Mouse (Mus musculus): Measurements from ENCODE around the gene Khsrp. TPM values are rescaled to one million over a fixed set of nuclear protein-coding genes. Genes with fewer than 3 reads are reported as not detected.

The Khsrp gene
- polyA plus RNA-seq, 1 experiment from 2014 or later: 25.6 TPM

- Histone ChIP-seq H3K9me3 (ENCODE audit: low read length) (no peaks in the 10 kb centered on the region), H3K4me3 (ENCODE audit: low read length) (peak overlapping the region; percentile 96), H3K27me3 (ENCODE audit: insufficient read depth, low read length) (no peaks in the 10 kb centered on the region), H3K27ac (ENCODE audit: low read length) (no peak overlapping the region), H3K36me3 (ENCODE audit: insufficient read depth, low read length) (peaks cover 35% of the 10 kb centered on the region), H3K9ac (replicated peaks; ENCODE audit: low read length) (peak overlapping the region; percentile 91), H3K4me2 (replicated peaks; ENCODE audit: low read depth, low read length) (peak overlapping the region; percentile 84), H3K4me1 (ENCODE audit: insufficient read depth, low read length) (peaks cover 6% of the 10 kb centered on the region)
- 74% methylated on average over 2 of the region's 2 CpGs for WGBS
- ATAC-seq (ENCODE audit: low FRiP score, low TSS enrichment): no peak
These were observed 40.4 kb downstream of the Khsrp start for GRCm38 (mm10) chr17:56990966-56991365.

GRCm38 (mm10) chr17:56990115-56990746 lies 41.1 kb downstream of the Khsrp start, which contains the start of gene Clpp:
Clpp (plus strand) TSS chr17:56990305.
- WGBS: under 1% methylated on average over 52 of the region's 52 CpGs
- peaks cover 6% of the 10 kb centered on the region for H3K4me1 ChIP-seq (ENCODE audit: insufficient read depth, low read length)
- peak within 1 kb of the TSS; percentile 91 for H3K9ac ChIP-seq (replicated peaks; ENCODE audit: low read length)
- H3K27ac ChIP-seq (ENCODE audit: low read length): peak within 1 kb of the TSS; percentile 86
- no peaks in the 10 kb centered on the region for H3K9me3 ChIP-seq (ENCODE audit: low read length)
- no peaks in the 10 kb centered on the region for H3K27me3 ChIP-seq (ENCODE audit: insufficient read depth, low read length)
- H3K36me3 ChIP-seq (ENCODE audit: insufficient read depth, low read length): peaks cover 31% of the 10 kb centered on the region
- H3K4me3 ChIP-seq (ENCODE audit: low read length): peak within 1 kb of the TSS; percentile 96
- peak within 1 kb of the TSS; percentile 84 for H3K4me2 ChIP-seq (replicated peaks; ENCODE audit: low read depth, low read length)
- ATAC-seq (ENCODE audit: low FRiP score, low TSS enrichment): peak; percentile 96

GRCm38 (mm10) chr17:56989467-56990114 lies 41.7 kb downstream of the Khsrp start:
- H3K4me3 ChIP-seq (ENCODE audit: low read length): peak overlapping the region; percentile 96
- ATAC-seq (ENCODE audit: low FRiP score, low TSS enrichment): peak; percentile 94
- peaks cover 24% of the 10 kb centered on the region for H3K36me3 ChIP-seq (ENCODE audit: insufficient read depth, low read length)
- H3K9me3 ChIP-seq (ENCODE audit: low read length): no peaks in the 10 kb centered on the region
- peaks cover 6% of the 10 kb centered on the region for H3K4me1 ChIP-seq (ENCODE audit: insufficient read depth, low read length)
- H3K9ac ChIP-seq (replicated peaks; ENCODE audit: low read length): peak overlapping the region; percentile 91
- peak overlapping the region; percentile 86 for H3K27ac ChIP-seq (ENCODE audit: low read length)
- H3K27me3 ChIP-seq (ENCODE audit: insufficient read depth, low read length): no peaks in the 10 kb centered on the region
- peak overlapping the region; percentile 84 for H3K4me2 ChIP-seq (replicated peaks; ENCODE audit: low read depth, low read length)
- 2% methylated on average over 25 of the region's 25 CpGs for WGBS

DNA sequence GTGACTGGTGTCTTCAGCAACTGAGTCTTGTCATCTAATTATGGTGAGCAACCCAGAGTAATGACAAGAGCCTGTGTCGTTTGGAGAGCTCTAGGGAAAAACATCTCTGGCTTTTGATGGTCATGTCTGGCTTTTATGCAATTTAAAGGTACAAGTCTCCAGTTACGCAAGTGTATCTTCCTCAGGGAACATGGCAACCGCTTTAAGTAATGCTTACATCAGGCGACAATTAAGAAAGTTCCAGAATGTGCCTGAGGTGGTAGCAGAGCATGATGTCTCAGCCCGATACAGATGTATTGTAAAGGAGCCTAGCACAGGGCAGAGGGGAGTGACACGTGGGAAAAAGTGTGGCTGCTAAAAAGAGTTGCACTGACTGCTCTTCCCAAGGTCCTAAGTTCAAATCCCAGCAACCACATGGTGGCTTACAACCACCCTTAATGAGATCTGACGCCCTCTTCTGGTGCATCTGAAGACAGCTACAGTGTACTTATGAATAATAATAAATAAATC lies 42.3 kb downstream of the Khsrp start:
- Histone ChIP-seq H3K9ac (replicated peaks; ENCODE audit: low read length) (peak overlapping the region; percentile 91; the same call in 1 of the 2 replicates), H3K4me1 (ENCODE audit: insufficient read depth, low read length) (peaks cover 6% of the 10 kb centered on the region), H3K9me3 (ENCODE audit: low read length) (no peaks in the 10 kb centered on the region), H3K27me3 (ENCODE audit: insufficient read depth, low read length) (no peaks in the 10 kb centered on the region), H3K27ac (ENCODE audit: low read length) (no peak overlapping the region), H3K4me2 (replicated peaks; ENCODE audit: low read depth, low read length) (peak overlapping the region; percentile 84), H3K36me3 (ENCODE audit: insufficient read depth, low read length) (peaks cover 19% of the 10 kb centered on the region), H3K4me3 (ENCODE audit: low read length) (peak overlapping the region; percentile 96)
- no peak for ATAC-seq (ENCODE audit: low FRiP score, low TSS enrichment)
- 73% methylated on average over 7 of the region's 7 CpGs for WGBS

GRCm38 (mm10) chr17:56988441-56988840 lies 42.9 kb downstream of the Khsrp start:
- no peak overlapping the region for H3K27ac ChIP-seq (ENCODE audit: low read length)
- no peak for ATAC-seq (ENCODE audit: low FRiP score, low TSS enrichment)
- no peak overlapping the region for H3K9ac ChIP-seq (replicated peaks; ENCODE audit: low read length)
- no peaks in the 10 kb centered on the region for H3K9me3 ChIP-seq (ENCODE audit: low read length)
- WGBS: 88% methylated on average over 7 of the region's 7 CpGs
- H3K4me1 ChIP-seq (ENCODE audit: insufficient read depth, low read length): peaks cover 6% of the 10 kb centered on the region
- H3K36me3 ChIP-seq (ENCODE audit: insufficient read depth, low read length): peaks cover 14% of the 10 kb centered on the region
- H3K27me3 ChIP-seq (ENCODE audit: insufficient read depth, low read length): no peaks in the 10 kb centered on the region
- no peak overlapping the region for H3K4me2 ChIP-seq (replicated peaks; ENCODE audit: low read depth, low read length)
- no peak overlapping the region for H3K4me3 ChIP-seq (ENCODE audit: low read length)

GRCm38 (mm10) chr17:56986105-56986805 lies 45.1 kb downstream of the Khsrp start:
- no peaks in the 10 kb centered on the region for H3K36me3 ChIP-seq (ENCODE audit: insufficient read depth, low read length)
- H3K4me1 ChIP-seq (ENCODE audit: insufficient read depth, low read length): peaks cover 6% of the 10 kb centered on the region
- H3K27me3 ChIP-seq (ENCODE audit: insufficient read depth, low read length): no peaks in the 10 kb centered on the region
- H3K9ac ChIP-seq (replicated peaks; ENCODE audit: low read length): no peak overlapping the region
- H3K4me2 ChIP-seq (replicated peaks; ENCODE audit: low read depth, low read length): no peak overlapping the region
- ATAC-seq (ENCODE audit: low FRiP score, low TSS enrichment): no peak
- no peak overlapping the region for H3K4me3 ChIP-seq (ENCODE audit: low read length)
- WGBS: 85% methylated on average over 3 of the region's 3 CpGs
- no peaks in the 10 kb centered on the region for H3K9me3 ChIP-seq (ENCODE audit: low read length)
- H3K27ac ChIP-seq (ENCODE audit: low read length): no peak overlapping the region

- WGBS: 63% methylated on average over 3 of the region's 3 CpGs
- Histone ChIP-seq H3K4me1 (ENCODE audit: insufficient read depth, low read length) (peaks cover under 1% of the 10 kb centered on the region; the same call in 1 of the 2 replicates), H3K27me3 (ENCODE audit: insufficient read depth, low read length) (no peaks in the 10 kb centered on the region), H3K27ac (ENCODE audit: low read length) (no peak overlapping the region), H3K9ac (replicated peaks; ENCODE audit: low read length) (no peak overlapping the region), H3K4me2 (replicated peaks; ENCODE audit: low read depth, low read length) (no peak overlapping the region), H3K4me3 (ENCODE audit: low read length) (no peak overlapping the region), H3K9me3 (ENCODE audit: low read length) (no peaks in the 10 kb centered on the region), H3K36me3 (ENCODE audit: insufficient read depth, low read length) (no peaks in the 10 kb centered on the region)
- no peak for ATAC-seq (ENCODE audit: low FRiP score, low TSS enrichment)
These were observed 45.7 kb downstream of the Khsrp start for GRCm38 (mm10) chr17:56985656-56986055.

GRCm38 (mm10) chr17:56984886-56985285 lies 46.4 kb downstream of the Khsrp start:
- Histone ChIP-seq H3K36me3 (ENCODE audit: insufficient read depth, low read length) (no peaks in the 10 kb centered on the region), H3K4me2 (replicated peaks; ENCODE audit: low read depth, low read length) (no peak overlapping the region), H3K4me1 (ENCODE audit: insufficient read depth, low read length) (no peaks in the 10 kb centered on the region), H3K9me3 (ENCODE audit: low read length) (no peaks in the 10 kb centered on the region), H3K9ac (replicated peaks; ENCODE audit: low read length) (no peak overlapping the region), H3K27ac (ENCODE audit: low read length) (no peak overlapping the region), H3K4me3 (ENCODE audit: low read length) (no peak overlapping the region), H3K27me3 (ENCODE audit: insufficient read depth, low read length) (no peaks in the 10 kb centered on the region)
- WGBS: 78% methylated on average over 9 of the region's 9 CpGs
- no peak for ATAC-seq (ENCODE audit: low FRiP score, low TSS enrichment)

DNA sequence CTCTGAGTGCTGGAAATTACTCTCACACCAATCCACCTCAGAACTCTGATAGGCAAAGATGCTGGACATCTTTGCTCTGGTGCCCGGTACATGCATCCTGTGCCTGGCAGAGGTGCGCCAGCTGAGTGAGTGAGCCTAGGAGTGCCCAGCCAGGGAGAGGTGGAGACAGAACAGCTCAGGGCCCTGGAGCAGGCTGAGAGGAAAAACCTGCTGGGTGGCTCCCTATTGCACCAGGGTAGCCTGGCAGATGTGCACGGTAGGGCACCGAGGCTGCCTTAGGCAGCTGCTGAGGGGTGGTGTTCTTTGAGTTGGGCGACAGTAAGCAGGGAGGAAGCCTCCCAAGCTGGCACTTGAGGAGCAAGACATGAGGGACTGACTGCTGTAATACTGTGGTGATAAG lies 49.3 kb downstream of the Khsrp start, which contains the start of gene Acer1:
Acer1 (minus strand) TSS at position 114 of the 400 bp plus-strand sequence.
- H3K27me3 ChIP-seq (ENCODE audit: insufficient read depth, low read length): no peaks in the 10 kb centered on the region
- H3K9ac ChIP-seq (replicated peaks; ENCODE audit: low read length): no peak within 1 kb of the TSS
- no peak within 1 kb of the TSS for H3K27ac ChIP-seq (ENCODE audit: low read length)
- no peaks in the 10 kb centered on the region for H3K36me3 ChIP-seq (ENCODE audit: insufficient read depth, low read length)
- H3K4me1 ChIP-seq (ENCODE audit: insufficient read depth, low read length): no peaks in the 10 kb centered on the region
- H3K4me3 ChIP-seq (ENCODE audit: low read length): no peak within 1 kb of the TSS
- 85% methylated on average over 5 of the region's 5 CpGs for WGBS
- H3K4me2 ChIP-seq (replicated peaks; ENCODE audit: low read depth, low read length): no peak within 1 kb of the TSS
- no peak for ATAC-seq (ENCODE audit: low FRiP score, low TSS enrichment)
- no peaks in the 10 kb centered on the region for H3K9me3 ChIP-seq (ENCODE audit: low read length)
